Mouse (Mus musculus) T-cell, adult 66 days (primary cell): Measurements from ENCODE around the gene C1ql1. TPM values are rescaled to one million over a fixed set of nuclear protein-coding genes. Genes with fewer than 3 reads are reported as not detected.

Experiments
- total RNA-seq, 2 experiments: library from RNA; stranded (reverse); gene quantifications; 3 replicates in 1 of 2; 4 replicates in 1 of 2; pipeline ENCODE4 v1.2.4; 2023

C1ql1 gene
- total RNA-seq, result not detected

GRCm38 (mm10) chr11:102946265-102946991 lies at the start of gene C1ql1:
C1ql1 (minus strand) TSS chr11:102946688.

GRCm38 (mm10) chr11:102924557-102925350 lies 21.7 kb downstream of the C1ql1 start, which contains the start of gene Kif18b:
Kif18b (minus strand) TSS chr11:102925124.

DNA sequence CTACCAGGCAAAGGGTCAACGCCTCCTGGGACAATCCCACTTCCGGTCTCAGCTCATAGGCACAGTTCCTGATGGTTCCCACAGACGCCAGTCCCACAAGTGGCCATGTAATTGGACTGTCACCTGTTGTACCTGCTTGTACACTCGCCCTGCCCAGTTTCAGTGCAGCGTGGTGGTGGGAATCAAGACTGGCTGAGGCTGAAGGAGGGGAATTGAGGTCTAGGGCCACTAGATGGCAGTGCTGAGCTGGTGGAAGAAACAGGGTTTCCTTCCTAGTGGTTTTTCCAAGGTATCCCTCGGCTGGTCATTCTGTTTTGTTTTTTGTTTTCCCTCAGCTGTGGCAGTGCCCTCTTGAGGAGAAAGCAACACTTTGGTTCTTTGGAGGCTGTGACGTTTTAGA lies 45.7 kb downstream of the C1ql1 start, which contains the start of gene Gfap:
Gene Gfap, minus strand, starts transcription at position 150 of the 400 bp plus-strand sequence.

Other genes with a start within 250 kb of the C1ql1 start
- 10 to 100 TPM; 37.0 to 38.8 TPM for gene Ccdc43, start 248.9 kb downstream of the C1ql1 start, total RNA-seq
- gene Adam11, start 185.2 kb downstream of the C1ql1 start, total RNA-seq, result 1 to 10 TPM; 2.8 to 2.9 TPM
- not detected for gene Gjc1, start 127.0 kb downstream of the C1ql1 start, total RNA-seq
- not detected for gene Higd1b, start 110.8 kb downstream of the C1ql1 start, total RNA-seq
- gene Eftud2, start 65.7 kb downstream of the C1ql1 start, total RNA-seq, result 100 to 1,000 TPM; 154 TPM
- gene Ccdc103, start 65.5 kb downstream of the C1ql1 start, total RNA-seq, result not detected
- gene Fam187a, start 61.5 kb downstream of the C1ql1 start, total RNA-seq, result not detected
- not detected for gene Gfap, start 45.8 kb downstream of the C1ql1 start, total RNA-seq
- 1 to 10 TPM in 1 of 2 experiments, under 1 TPM in 1; 0.59 to 2.2 TPM for gene Kif18b, start 21.6 kb downstream of the C1ql1 start, total RNA-seq
- gene Nmt1, start 81.5 kb upstream of the C1ql1 start, total RNA-seq, result 10 to 100 TPM; 60.2 to 68.4 TPM
- 10 to 100 TPM; 18.5 to 22.4 TPM for gene Dcakd, start 81.6 kb upstream of the C1ql1 start, total RNA-seq
- gene Plcd3, start 155.0 kb upstream of the C1ql1 start, total RNA-seq, result not detected
- 10 to 100 TPM; 46.3 to 47.1 TPM for gene Acbd4, start 155.0 kb upstream of the C1ql1 start, total RNA-seq
- 10 to 100 TPM; 73.5 to 91.3 TPM for gene Hexim1, start 169.5 kb upstream of the C1ql1 start, total RNA-seq
- 1 to 10 TPM; 1.6 to 2.8 TPM for gene Hexim2, start 185.7 kb upstream of the C1ql1 start, total RNA-seq
- gene Fmnl1, start 224.4 kb upstream of the C1ql1 start, total RNA-seq, result 100 to 1,000 TPM; 420 to 447 TPM